Mouse (Mus musculus): ENCODE measurements around the gene Ddx19b. TPM values are rescaled to one million over a fixed set of nuclear protein-coding genes. Genes with fewer than 3 reads are reported as not detected.

Ddx19b gene
- polyA plus RNA-seq, 1 experiment from 2014 or later, result 9.2 TPM

- WGBS, result under 1% methylated on average over 65 of the region's 68 CpGs
- Histone ChIP-seq H3K4me3 (replicated peaks) (peak within 1 kb of the TSS; percentile 99), H3K36me3 (peaks cover 59% of the 10 kb centered on the region), H3K4me2 (replicated peaks) (peak within 1 kb of the TSS; percentile 100), H3K27me3 (no peaks in the 10 kb centered on the region), H3K4me1 (replicated peaks) (peaks cover 20% of the 10 kb centered on the region), H3K9me3 (no peaks in the 10 kb centered on the region), H3K9ac (replicated peaks) (peak within 1 kb of the TSS; percentile 91), H3K27ac (peak within 1 kb of the TSS; percentile 72)
- ATAC-seq, result peak; percentile 96
Measured at GRCm38 (mm10) chr8:111056158-111056663, 24.7 kb upstream of the Ddx19b start, which contains the start of gene Exosc6. Gene Exosc6 (plus strand): TSS chr8:111056339.

- Histone ChIP-seq H3K4me1 (replicated peaks) (peaks cover 15% of the 10 kb centered on the region), H3K9ac (replicated peaks) (no peak overlapping the region), H3K4me3 (replicated peaks) (no peak overlapping the region), H3K9me3 (no peaks in the 10 kb centered on the region), H3K27me3 (no peaks in the 10 kb centered on the region), H3K36me3 (peaks cover 64% of the 10 kb centered on the region), H3K27ac (no peak overlapping the region), H3K4me2 (replicated peaks) (no peak overlapping the region)
- ATAC-seq, result peak; percentile 49
- WGBS, result 70% methylated on average over 2 of the region's 2 CpGs
Measured at GRCm38 (mm10) chr8:111055661-111056060, 24.1 kb upstream of the Ddx19b start.

DNA sequence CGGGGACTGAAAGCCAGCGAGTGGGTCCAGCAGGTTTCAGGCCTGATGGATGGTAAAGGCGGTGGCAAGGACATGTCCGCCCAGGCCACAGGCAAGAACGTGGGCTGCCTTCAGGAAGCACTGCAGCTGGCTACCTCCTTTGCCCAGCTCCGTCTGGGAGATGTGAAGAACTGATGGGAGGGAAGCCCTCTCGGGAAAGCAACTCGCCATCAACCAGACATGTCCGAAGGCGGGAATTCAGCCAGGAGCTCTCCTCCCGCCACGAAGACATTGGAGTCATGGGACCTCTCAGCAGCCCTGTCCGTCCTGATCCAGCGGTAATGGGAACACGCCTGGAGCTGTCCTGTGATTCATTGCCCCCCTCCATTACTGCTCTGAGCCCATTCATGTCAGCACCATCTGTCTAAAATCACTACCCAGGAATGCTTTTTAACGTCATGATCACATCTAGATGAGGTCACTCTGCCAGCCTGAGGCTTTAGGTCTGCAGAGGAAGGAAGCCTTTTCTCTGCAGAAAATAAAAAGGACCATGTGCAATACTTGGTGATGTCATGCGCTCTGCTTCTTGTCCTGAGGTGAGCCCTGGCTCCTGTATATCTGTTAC lies 23.6 kb upstream of the Ddx19b start:
- H3K4me3 ChIP-seq (replicated peaks), result no peak overlapping the region
- no peaks in the 10 kb centered on the region for H3K27me3 ChIP-seq
- H3K4me1 ChIP-seq (replicated peaks), result peaks cover 13% of the 10 kb centered on the region
- no peak overlapping the region for H3K27ac ChIP-seq
- no peaks in the 10 kb centered on the region for H3K9me3 ChIP-seq
- ATAC-seq, result no peak
- H3K36me3 ChIP-seq, result peaks cover 69% of the 10 kb centered on the region
- H3K9ac ChIP-seq (replicated peaks), result no peak overlapping the region
- WGBS, result 91% methylated on average over 17 of the region's 17 CpGs
- no peak overlapping the region for H3K4me2 ChIP-seq (replicated peaks)

- Histone ChIP-seq H3K27me3 (no peaks in the 10 kb centered on the region), H3K27ac (no peak overlapping the region), H3K4me2 (replicated peaks) (no peak overlapping the region), H3K9ac (replicated peaks) (no peak overlapping the region), H3K4me1 (replicated peaks) (peaks cover 13% of the 10 kb centered on the region), H3K36me3 (peaks cover 81% of the 10 kb centered on the region), H3K4me3 (replicated peaks) (no peak overlapping the region), H3K9me3 (no peaks in the 10 kb centered on the region)
- ATAC-seq, result no peak
- 95% methylated on average over 12 of the region's 12 CpGs for WGBS
Measured at GRCm38 (mm10) chr8:111053827-111054518, 22.4 kb upstream of the Ddx19b start.

DNA sequence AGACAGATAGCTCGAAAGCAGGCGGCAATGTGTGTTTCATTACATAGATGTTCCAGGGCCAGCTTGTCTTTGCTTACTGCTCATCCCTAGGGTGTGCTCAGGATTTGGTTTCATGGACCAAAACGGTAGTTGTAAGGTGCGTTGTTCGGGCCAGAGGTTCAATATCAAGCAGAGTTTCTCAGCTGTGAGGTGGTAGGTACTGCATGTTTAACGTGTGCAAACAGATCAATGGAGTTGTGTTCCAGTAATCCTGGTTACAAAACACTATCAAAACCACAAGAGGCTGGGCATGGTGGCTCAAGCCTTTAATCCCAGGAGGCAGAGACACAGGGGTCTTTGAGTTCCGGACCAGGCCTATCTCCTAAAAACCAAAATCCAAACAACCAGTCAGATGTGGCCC lies 17.6 kb upstream of the Ddx19b start:
- ATAC-seq, result no peak
- Histone ChIP-seq H3K4me2 (replicated peaks) (no peak overlapping the region), H3K4me1 (replicated peaks) (no peaks in the 10 kb centered on the region), H3K36me3 (peaks cover 100% of the 10 kb centered on the region), H3K9me3 (no peaks in the 10 kb centered on the region), H3K9ac (replicated peaks) (no peak overlapping the region), H3K4me3 (replicated peaks) (no peak overlapping the region), H3K27me3 (no peaks in the 10 kb centered on the region), H3K27ac (no peak overlapping the region)
- WGBS, result 95% methylated on average over 7 of the region's 7 CpGs

DNA sequence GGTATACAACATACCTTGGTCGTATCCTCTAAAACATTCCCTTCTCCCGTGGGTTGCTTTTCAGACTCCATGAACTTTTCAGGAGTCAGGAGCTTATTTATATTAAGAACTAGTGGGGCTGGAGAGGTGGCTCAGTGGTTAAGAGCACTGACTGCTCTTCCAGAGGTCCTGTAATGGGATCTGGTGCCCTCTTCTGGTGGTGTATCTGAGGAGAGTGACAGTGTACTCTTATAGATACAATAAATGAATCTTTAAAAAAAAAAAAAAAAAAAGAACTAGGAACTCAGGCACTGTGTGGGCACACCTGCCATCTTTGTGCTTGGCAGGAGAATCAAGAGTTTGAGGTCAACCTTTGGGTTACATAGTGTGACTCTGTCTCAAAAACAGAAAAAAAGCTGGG lies 17.1 kb upstream of the Ddx19b start:
- Histone ChIP-seq H3K9me3 (no peaks in the 10 kb centered on the region), H3K27ac (no peak overlapping the region), H3K36me3 (peaks cover 100% of the 10 kb centered on the region), H3K9ac (replicated peaks) (no peak overlapping the region), H3K4me1 (replicated peaks) (no peaks in the 10 kb centered on the region), H3K4me3 (replicated peaks) (no peak overlapping the region), H3K27me3 (no peaks in the 10 kb centered on the region), H3K4me2 (replicated peaks) (no peak overlapping the region)
- ATAC-seq, result no peak
- 95% methylated on average over 2 of the region's 2 CpGs for WGBS

DNA sequence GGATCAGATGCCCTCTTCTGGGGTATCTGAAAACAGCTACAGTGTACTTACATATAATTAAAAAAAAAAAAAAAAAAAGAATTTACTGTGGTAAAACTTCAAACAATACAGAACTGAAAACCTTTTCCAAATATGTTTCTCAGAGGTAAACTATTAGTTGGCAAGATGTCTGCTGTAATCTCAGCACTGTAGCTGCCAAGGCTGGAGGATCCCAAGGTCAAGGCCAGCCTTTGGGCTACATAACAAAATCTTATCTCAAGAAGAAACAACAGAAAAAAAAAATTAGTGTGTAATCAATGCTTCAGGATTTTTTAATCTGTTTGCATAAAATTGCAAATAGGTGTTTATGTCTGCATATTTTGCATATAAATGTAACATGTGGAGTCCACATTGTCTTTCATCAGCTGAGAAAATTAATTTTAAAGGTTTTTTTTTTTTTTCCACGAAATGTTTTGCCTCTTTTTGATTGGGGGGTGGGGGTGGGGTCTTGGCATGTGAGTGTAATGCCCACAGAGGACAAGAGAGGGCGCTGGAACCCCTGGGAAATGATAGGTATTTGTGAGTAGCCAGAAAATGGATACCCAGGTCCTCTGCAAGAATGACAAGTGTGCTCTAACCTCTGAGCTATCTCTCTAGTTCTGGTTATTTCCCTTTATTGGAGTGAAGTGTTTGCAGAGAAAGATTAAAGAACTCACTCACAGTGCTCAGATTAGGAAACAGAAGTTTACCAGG lies 12.6 kb upstream of the Ddx19b start:
- ATAC-seq, result no peak
- Histone ChIP-seq H3K27ac (no peak overlapping the region), H3K27me3 (no peaks in the 10 kb centered on the region), H3K9me3 (no peaks in the 10 kb centered on the region), H3K9ac (replicated peaks) (no peak overlapping the region), H3K4me3 (replicated peaks) (no peak overlapping the region), H3K4me2 (replicated peaks) (no peak overlapping the region), H3K36me3 (peaks cover 99% of the 10 kb centered on the region), H3K4me1 (replicated peaks) (no peaks in the 10 kb centered on the region)
- WGBS, result 59% methylated on average over 2 of the region's 2 CpGs

GRCm38 (mm10) chr8:111042546-111042945 lies 11.0 kb upstream of the Ddx19b start:
- H3K4me1 ChIP-seq (replicated peaks), result no peaks in the 10 kb centered on the region
- H3K9ac ChIP-seq (replicated peaks), result no peak overlapping the region
- ATAC-seq, result no peak
- WGBS, result 96% methylated on average over 19 of the region's 19 CpGs
- H3K27ac ChIP-seq, result no peak overlapping the region
- H3K4me2 ChIP-seq (replicated peaks), result no peak overlapping the region
- no peaks in the 10 kb centered on the region for H3K9me3 ChIP-seq
- H3K27me3 ChIP-seq, result no peaks in the 10 kb centered on the region
- no peak overlapping the region for H3K4me3 ChIP-seq (replicated peaks)
- peaks cover 96% of the 10 kb centered on the region for H3K36me3 ChIP-seq

DNA sequence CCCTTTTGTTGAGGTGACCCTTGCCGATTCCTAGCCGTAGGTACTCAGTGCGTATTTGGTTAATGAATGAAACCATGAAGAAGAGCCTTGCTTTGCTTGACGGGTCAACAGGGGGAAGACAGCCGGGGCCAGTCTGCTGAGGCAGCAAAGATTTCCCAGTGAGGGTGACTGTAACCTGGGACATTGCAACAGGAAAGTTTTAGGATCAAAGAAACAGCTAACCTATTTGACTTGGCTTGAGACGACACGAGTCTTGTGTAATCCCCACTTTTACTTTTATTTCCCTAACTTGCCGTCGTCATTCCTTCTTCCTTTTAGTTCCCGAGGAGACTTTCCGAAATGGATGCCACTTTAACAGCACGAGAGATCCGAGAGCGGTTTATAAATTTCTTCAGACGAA lies 5.0 kb upstream of the Ddx19b start:
- H3K9me3 ChIP-seq, result no peaks in the 10 kb centered on the region
- peaks cover 19% of the 10 kb centered on the region for H3K4me1 ChIP-seq (replicated peaks)
- H3K4me2 ChIP-seq (replicated peaks), result no peak overlapping the region
- peaks cover 54% of the 10 kb centered on the region for H3K36me3 ChIP-seq
- H3K27me3 ChIP-seq, result peaks cover 4% of the 10 kb centered on the region; the same call in 1 of the 2 replicates
- no peak overlapping the region for H3K27ac ChIP-seq
- no peak overlapping the region for H3K4me3 ChIP-seq (replicated peaks)
- no peak overlapping the region for H3K9ac ChIP-seq (replicated peaks)
- ATAC-seq, result no peak
- 96% methylated on average over 15 of the region's 15 CpGs for WGBS

DNA sequence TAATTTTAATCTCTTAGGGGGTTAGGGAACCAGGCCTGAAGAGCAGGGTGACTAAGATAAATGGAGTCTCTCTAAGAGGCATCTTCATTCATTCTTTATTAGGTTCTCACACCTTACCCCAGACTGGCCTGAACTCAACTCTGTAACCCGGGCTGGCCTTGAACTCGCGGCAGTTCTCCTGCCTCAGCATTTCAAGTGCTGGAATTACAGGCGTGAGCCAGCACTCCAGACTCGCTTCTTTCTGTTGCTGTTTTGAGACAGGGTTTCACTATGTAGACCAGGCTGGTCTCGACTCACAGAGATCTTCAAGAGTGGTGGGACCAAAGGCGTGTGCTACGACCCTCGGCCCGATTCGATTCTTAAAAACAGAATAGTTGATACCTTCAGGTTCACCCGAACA lies 2.7 kb upstream of the Ddx19b start:
- ATAC-seq, result 0 out of 2 replicates have a peak, but pooled peaks have one; percentile 2
- Histone ChIP-seq H3K9me3 (no peaks in the 10 kb centered on the region), H3K9ac (replicated peaks) (peak overlapping the region; percentile 86), H3K4me3 (replicated peaks) (peak overlapping the region; percentile 76), H3K36me3 (peaks cover 32% of the 10 kb centered on the region), H3K4me2 (replicated peaks) (peak overlapping the region; percentile 79), H3K4me1 (replicated peaks) (peaks cover 19% of the 10 kb centered on the region), H3K27ac (peak overlapping the region; percentile 87), H3K27me3 (peaks cover 15% of the 10 kb centered on the region)
- 22% methylated on average over 12 of the region's 12 CpGs for WGBS

DNA sequence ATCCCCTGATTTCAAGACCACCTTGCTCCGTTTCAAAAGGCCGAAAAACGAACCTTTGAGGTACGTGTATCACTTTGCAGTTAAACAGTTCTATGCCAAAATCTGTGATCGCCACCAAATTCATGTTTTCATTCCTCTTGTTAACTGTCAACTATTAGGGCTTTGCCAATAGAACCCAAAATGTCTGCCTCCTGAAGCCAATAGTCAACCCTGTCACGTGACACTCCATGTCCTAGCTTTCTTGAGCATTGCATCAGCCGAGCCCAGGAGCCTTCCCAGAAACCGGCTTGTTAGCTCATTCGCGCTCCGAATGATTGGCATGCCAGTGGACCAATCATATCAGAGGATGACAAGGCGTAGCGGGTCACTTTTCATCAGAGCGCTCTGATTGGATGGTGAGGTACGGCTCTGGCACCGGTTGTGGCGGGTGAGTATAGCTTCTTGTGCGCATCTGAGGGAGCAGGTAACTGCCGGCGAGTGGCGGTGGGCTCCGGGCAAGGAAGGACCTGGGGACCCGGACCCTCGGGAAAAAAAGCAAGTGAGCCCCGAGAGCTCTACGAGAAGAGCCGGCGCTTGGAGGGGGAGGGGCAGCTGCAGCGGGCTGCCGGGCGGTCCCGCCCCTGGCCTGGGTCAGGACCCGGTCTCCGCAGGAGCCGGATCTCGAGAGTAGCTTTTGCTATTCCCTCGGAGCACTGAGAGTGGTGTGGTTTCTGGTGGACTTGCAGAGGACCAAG lies 2.1 kb upstream of the Ddx19b start:
- peaks cover 19% of the 10 kb centered on the region for H3K4me1 ChIP-seq (replicated peaks)
- H3K4me2 ChIP-seq (replicated peaks), result peak overlapping the region; percentile 79
- peak overlapping the region; percentile 86 for H3K9ac ChIP-seq (replicated peaks)
- peak overlapping the region; percentile 87 for H3K27ac ChIP-seq
- no peaks in the 10 kb centered on the region for H3K9me3 ChIP-seq
- peaks cover 15% of the 10 kb centered on the region for H3K27me3 ChIP-seq
- 6% methylated on average over 37 of the region's 37 CpGs for WGBS
- H3K36me3 ChIP-seq, result peaks cover 26% of the 10 kb centered on the region
- peak; percentile 99 for ATAC-seq
- H3K4me3 ChIP-seq (replicated peaks), result peak overlapping the region; percentile 76

All from midbrain, embryonic 13.5 days (tissue).